Comparison of ENCODE assay signal across 9 mouse cellular contexts in genomic region chr8:80982829-80983228, GRCm38 (mm10). TPM values are rescaled to one million over a fixed set of nuclear protein-coding genes. Genes with fewer than 3 reads are reported as not detected.
DNase-seq lines count a peak whose midpoint lies in the region; ATAC-seq and TF ChIP-seq lines count a peak whose summit lies in the region.
"Had no signal": no experiment of that assay in that cellular context is flagged by ENCODE, and none has a peak within 500 bp of the region (broad histone marks: within the 10 kb centered on the region; RNA-seq: fewer than 3 reads in every experiment).

No protein-coding gene starts in this region.

- no peak overlapping the region for H3K4me2 ChIP-seq in midbrain, postnatal 0 days (ENCODE audit: low read depth, low read length, poor library complexity, severe bottlenecking)
- no peak overlapping the region for H3K4me2 ChIP-seq in midbrain, embryonic 11.5 days
- H3K4me2 ChIP-seq: embryonic facial prominence, embryonic 15.5 days had no signal

- H3K36me3 ChIP-seq in midbrain, postnatal 0 days (ENCODE audit: insufficient read depth, low read length) = peaks cover 20% of the 10 kb centered on the region
- peaks cover 8% of the 10 kb centered on the region for H3K36me3 ChIP-seq in midbrain, embryonic 11.5 days (ENCODE audit: control insufficient read depth, insufficient read depth, low read length)
- H3K36me3 ChIP-seq in thymus, adult 2 months (ENCODE audit: control insufficient read depth, insufficient read depth, low read length) = peaks cover 71% of the 10 kb centered on the region

- ATAC-seq in midbrain, postnatal 0 days (ENCODE audit: low FRiP score) = no peak
- ATAC-seq in midbrain, embryonic 11.5 days (ENCODE audit: low FRiP score) = no peak

- TF ChIP-seq CTCF in midbrain, postnatal 0 days (IDR thresholded peaks at IDR 0.05) = no peak
- no peak for TF ChIP-seq CTCF in thymus, adult 2 months (IDR thresholded peaks at IDR 0.05; ENCODE audit: borderline replicate concordance, control insufficient read depth, extremely low read depth, insufficient read depth, low read length, poor library complexity)

- no peaks in the 10 kb centered on the region for H3K4me1 ChIP-seq in midbrain, postnatal 0 days (ENCODE audit: insufficient read depth, low read length)
- H3K4me1 ChIP-seq in midbrain, embryonic 11.5 days (ENCODE audit: control insufficient read depth, insufficient read depth, low read length) = no peaks in the 10 kb centered on the region
- H3K4me1 ChIP-seq in thymus, adult 2 months (replicated peaks; ENCODE audit: control insufficient read depth, insufficient read depth, low read length) = no peaks in the 10 kb centered on the region
- H3K4me1 ChIP-seq: embryonic facial prominence, embryonic 15.5 days had no signal

- H3K27me3 ChIP-seq in midbrain, postnatal 0 days (ENCODE audit: insufficient read depth, low read length) = no peaks in the 10 kb centered on the region
- no peaks in the 10 kb centered on the region for H3K27me3 ChIP-seq in midbrain, embryonic 11.5 days (ENCODE audit: control insufficient read depth, insufficient read depth, low read length)
- H3K27me3 ChIP-seq in thymus, adult 2 months (ENCODE audit: control insufficient read depth, insufficient read depth, low read length) = no peaks in the 10 kb centered on the region
- H3K27me3 ChIP-seq: embryonic facial prominence, embryonic 15.5 days had no signal

- H3K9me3 ChIP-seq in midbrain, postnatal 0 days (ENCODE audit: low read length) = no peaks in the 10 kb centered on the region
- H3K9me3 ChIP-seq in midbrain, embryonic 11.5 days (ENCODE audit: control insufficient read depth, low read length) = no peaks in the 10 kb centered on the region
- H3K9me3 ChIP-seq: embryonic facial prominence, embryonic 15.5 days had no signal

- no peak overlapping the region for H3K9ac ChIP-seq in midbrain, postnatal 0 days (replicated peaks; ENCODE audit: low read length, poor library complexity, severe bottlenecking)
- no peak overlapping the region for H3K9ac ChIP-seq in midbrain, embryonic 11.5 days (ENCODE audit: low read length)
- H3K9ac ChIP-seq: embryonic facial prominence, embryonic 15.5 days had no signal

- no peak overlapping the region for H3K27ac ChIP-seq in midbrain, postnatal 0 days (ENCODE audit: low read depth, low read length)
- H3K27ac ChIP-seq in midbrain, embryonic 11.5 days (ENCODE audit: low read depth, low read length) = no peak overlapping the region
- no peak overlapping the region for H3K27ac ChIP-seq in thymus, adult 2 months (ENCODE audit: control insufficient read depth, insufficient read depth, low read length)
- H3K27ac ChIP-seq: embryonic facial prominence, embryonic 15.5 days had no signal

- no peak for TF ChIP-seq POLR2A in thymus, adult 2 months (IDR thresholded peaks at IDR 0.05; ENCODE audit: control insufficient read depth, extremely low read depth, insufficient read depth, low read length, poor library complexity)

- peak; percentile 14 for DNase-seq in heart, adult 8-10 months (ENCODE audit: low spot score)
- DNase-seq in heart, postnatal 25 days (ENCODE audit: low spot score) = no peak
- peak; percentile 84 for DNase-seq in midbrain, postnatal 0 days (ENCODE audit: low spot score)
- DNase-seq in midbrain, embryonic 11.5 days (ENCODE audit: low spot score, missing footprints) = no peak
- DNase-seq in cerebellum, adult 8-10 months = peak; percentile 83
- peak; percentile 32 for DNase-seq in lung, postnatal 25 days (ENCODE audit: low spot score)
- no peak for DNase-seq in thymus, postnatal 36 days
- no peak for DNase-seq in thymus, adult 2 months

- 67% methylated on average over 4 of the region's 4 CpGs for WGBS in midbrain, postnatal 0 days
- WGBS in midbrain, embryonic 11.5 days = 95% methylated on average over 4 of the region's 4 CpGs
- WGBS in thymus, adult 2 months = 72% methylated on average over 4 of the region's 4 CpGs

- intact Hi-C loops in heart, postnatal 25 days (cut with DNase I) = no loop called here

- H3K4me3 ChIP-seq in midbrain, postnatal 0 days (ENCODE audit: low read depth, low read length) = no peak overlapping the region
- no peak overlapping the region for H3K4me3 ChIP-seq in midbrain, embryonic 11.5 days (ENCODE audit: low read depth, low read length)
- H3K4me3 ChIP-seq in thymus, adult 2 months (ENCODE audit: control insufficient read depth, insufficient read depth, low read length) = no peak overlapping the region
- H3K4me3 ChIP-seq: embryonic facial prominence, embryonic 15.5 days had no signal

RNA-seq across cellular contexts. Expression of gene Usp38, which starts 31.9 kb away (rescaled TPM):
- total RNA-seq in heart, adult 8-10 months (2022) = 10 to 100 TPM; 16.6 to 18.5 (median 18.0) TPM
- total RNA-seq in heart, postnatal 25 days (2021) = 10 to 100 TPM; 17.2 to 18.3 TPM
- 30.4 and 38.7 TPM in 2 replicates for total RNA-seq in midbrain, postnatal 0 days (2014; rRNA removed)
- 14.8 and 17.9 TPM in 2 replicates for polyA plus RNA-seq in midbrain, postnatal 0 days (2015; fragmentation: Nextera tagmentation; extraction: Ambion mirVana)
- 31.5 and 34.5 TPM in 2 replicates for polyA plus RNA-seq in midbrain, embryonic 11.5 days (2014; fragmentation: Nextera tagmentation; extraction: Ambion mirVana)
- 23.7 and 29.6 TPM in 2 replicates for polyA plus RNA-seq in thymus, adult 2 months (2012; rRNA removed)

Comparison
In these comparisons a context has a peak if more than half of its experiments do, and no peak if none do; other contexts are left out.
1. DNase-seq: peak in heart, adult 8-10 months (single experiment), midbrain, postnatal 0 days (single experiment), cerebellum, adult 8-10 months (single experiment) and lung, postnatal 25 days (single experiment); none in heart, postnatal 25 days (single experiment), midbrain, embryonic 11.5 days (single experiment), thymus, postnatal 36 days (0 of 2) and thymus, adult 2 months (single experiment).